Mouse (Mus musculus): ENCODE data around the gene AL731706.2.
"Not testable (repeated sequence)": the region's sequence is repeated elsewhere in the genome, so short reads cannot be mapped to it uniquely, and the experiment has no call there.

The AL731706.2 gene

GRCm38 (mm10) chr2:136885579-136885978, at the start of gene AL731706.2:
TSS of gene AL731706.2 (minus strand) at chr2:136885679.
- no peak for DNase-seq (ENCODE audit: low read depth, low spot score)

GRCm38 (mm10) chr2:136921003-136921408, 35.5 kb upstream of the AL731706.2 start:
- no peak for DNase-seq (ENCODE audit: low read depth, low spot score)

DNA sequence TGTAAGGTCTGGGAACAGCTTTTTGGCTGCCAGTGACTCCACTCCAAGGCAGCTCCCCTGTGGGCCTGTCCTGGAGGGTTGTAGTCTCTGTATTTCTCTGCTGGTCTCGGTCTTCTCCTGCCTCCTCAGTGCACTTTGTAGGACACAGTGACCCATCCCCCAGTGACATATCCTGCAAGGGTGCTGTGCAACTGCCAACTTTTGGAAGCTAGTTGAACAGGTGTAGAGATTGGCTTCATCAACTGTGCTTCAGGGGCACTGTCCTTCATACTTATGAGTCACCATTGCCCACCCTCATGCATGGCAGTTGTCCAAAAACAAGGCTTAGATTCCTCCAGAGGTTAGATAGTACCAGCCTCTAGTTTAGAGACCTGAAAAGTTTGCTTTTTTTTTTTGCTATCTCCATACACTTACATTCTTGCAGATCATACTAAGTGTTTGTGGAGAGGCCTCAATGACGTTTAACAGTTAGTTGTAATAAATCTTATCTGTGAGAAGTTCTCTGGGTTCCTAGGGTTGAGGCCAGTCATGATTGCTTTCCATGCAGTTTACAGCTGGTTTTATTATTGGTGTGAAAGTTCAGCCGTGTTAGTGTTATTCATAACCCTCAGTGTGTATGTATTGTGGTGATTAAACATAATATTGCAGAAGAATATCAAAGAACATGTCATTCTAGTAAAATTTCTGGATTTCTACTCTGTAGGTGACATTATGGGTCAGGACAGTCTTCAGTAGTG, 34.9 kb upstream of the AL731706.2 start:
- no peak for DNase-seq (ENCODE audit: low read depth, low spot score)

- no peak for DNase-seq (ENCODE audit: low read depth, low spot score)
Observed at GRCm38 (mm10) chr2:136919433-136919832, 34.0 kb upstream of the AL731706.2 start.

DNA sequence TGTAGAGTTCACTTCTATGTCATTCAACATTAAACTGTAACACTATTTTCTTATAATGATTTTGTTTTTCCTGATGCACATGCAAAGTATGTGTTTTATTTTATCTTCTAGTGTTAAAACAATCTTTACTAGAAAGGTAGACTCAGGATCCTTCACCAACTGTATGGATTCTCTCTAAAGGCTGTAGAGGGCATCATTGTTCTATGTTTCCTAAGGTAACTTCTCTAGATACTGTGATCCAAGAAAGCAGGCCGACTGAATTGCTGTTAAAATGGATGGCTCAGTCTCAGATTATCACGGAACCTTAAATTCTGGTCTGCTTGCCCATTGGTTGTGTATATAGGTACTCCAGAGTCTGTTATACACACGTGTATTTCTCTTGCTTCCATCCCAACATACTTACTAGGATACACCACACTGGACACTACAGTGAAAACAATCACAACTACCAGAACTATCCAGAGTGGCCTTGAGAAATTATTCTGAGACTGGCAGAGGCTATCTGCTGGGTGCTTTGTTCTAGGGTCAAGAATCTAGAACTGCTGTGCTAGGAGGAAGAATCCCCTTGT, 28.9 kb upstream of the AL731706.2 start:
- DNase-seq (ENCODE audit: low read depth, low spot score): no peak

DNA sequence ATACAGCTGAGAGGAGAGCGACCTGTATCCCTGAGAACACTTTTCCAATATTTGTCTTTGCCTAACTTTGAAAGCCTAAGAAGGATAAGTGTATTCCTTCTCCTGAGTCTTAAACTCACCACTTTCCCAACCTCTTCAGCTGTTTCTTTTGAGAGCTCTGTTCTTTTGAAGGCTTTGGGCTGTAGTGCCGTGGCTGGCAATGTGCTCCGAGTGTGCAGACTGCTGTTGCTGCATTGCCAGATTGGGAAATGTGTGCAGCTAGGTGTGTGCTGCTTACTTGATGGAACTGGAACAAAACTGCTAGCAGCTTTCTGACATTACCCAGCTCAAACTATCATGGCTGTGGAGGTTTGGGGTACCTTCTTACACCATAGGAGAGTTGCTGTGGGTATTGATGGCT, 27.5 kb upstream of the AL731706.2 start:
- DNase-seq (ENCODE audit: low read depth, low spot score): no peak

- DNase-seq (ENCODE audit: low read depth, low spot score): no peak
Observed at GRCm38 (mm10) chr2:136911958-136912411, 26.5 kb upstream of the AL731706.2 start.

- no peak for DNase-seq (ENCODE audit: low read depth, low spot score)
Observed at GRCm38 (mm10) chr2:136909298-136909697, 23.8 kb upstream of the AL731706.2 start.

- DNase-seq (ENCODE audit: low read depth, low spot score): no peak
Observed at GRCm38 (mm10) chr2:136908596-136908995, 23.1 kb upstream of the AL731706.2 start.

DNA sequence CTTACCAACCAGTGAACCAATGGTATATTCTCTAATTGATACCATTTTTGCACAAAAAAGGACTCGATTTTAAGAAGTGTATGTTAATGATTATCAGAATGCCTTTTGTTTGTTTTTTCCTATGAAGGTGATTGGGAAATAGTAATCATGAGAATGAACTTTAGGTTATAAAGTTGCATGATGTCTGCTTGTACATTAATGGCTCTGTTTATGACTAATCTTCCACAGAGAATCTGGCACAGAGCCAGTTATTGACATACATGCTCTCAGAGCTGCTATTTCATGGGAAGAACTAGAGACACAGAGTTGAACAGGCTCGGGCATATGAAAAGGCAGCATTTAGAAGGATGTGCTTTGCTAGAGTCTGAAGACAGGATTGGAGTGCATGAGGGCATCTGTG, 10.7 kb upstream of the AL731706.2 start:
- DNase-seq (ENCODE audit: low read depth, low spot score): no peak

GRCm38 (mm10) chr2:136894494-136894893, 9.0 kb upstream of the AL731706.2 start:
- no peak for DNase-seq (ENCODE audit: low read depth, low spot score)

DNA sequence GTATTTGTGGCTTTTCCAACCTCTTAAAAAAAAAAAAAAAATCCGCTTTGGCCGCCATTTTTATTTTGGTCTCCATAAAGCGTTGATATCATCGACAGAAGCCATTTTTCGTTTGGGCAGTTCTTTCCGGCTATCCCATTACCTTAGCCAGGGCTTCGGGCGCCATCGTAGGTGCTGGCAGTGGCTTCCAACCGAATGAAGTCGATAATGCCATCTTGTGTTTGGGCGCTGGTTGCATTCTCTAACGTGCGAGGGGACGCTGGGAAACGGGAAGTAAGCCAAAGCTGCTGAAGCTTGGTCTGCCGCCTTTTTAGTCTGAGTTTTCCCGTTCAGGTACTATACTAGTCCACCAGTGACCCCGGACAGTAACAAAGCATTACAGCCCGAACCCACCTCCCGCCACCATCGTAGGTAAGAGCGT, 6.5 kb upstream of the AL731706.2 start:
- DNase-seq (ENCODE audit: low read depth, low spot score): peak; percentile 98

DNA sequence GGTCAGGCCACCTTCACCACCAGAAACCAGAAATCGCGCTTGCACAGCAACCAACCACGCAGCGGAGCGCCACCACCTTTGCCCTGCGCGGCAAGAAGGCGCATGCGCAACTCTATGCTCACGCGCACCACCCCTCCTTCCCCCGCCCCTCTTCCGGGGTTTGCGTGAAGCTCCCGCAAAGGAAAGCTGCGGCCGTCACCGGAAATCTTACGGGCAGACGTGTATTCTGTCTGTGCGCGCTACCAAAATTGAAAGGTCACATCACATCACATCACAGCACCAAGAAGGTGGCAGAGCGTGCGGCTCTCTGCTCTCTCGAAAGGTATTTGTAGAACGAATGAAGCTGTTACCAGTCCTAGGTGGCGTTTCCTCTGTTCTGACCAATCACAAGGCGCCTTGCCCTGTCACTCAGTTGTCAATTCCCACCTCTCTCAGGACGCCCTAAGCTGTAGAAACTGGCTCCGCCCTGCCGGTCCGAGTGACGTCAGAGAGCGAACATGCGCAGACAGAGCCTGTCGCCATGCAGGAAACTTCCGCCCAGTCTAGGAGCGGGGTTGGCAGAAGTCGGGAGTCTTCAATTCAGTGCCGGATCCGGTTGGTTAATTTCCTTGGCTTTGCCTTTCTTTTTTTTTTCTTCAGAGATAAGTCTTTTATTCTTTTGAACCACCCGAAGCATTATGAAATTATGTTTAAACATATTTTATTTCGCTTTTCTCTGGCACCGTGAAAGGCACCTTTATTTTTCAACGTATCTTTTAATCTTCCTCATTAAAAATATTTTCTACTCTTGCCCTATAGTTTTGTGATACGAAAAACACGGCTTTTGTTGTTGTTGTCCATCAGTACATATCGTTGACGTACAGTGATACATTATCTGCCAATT, 5.8 kb upstream of the AL731706.2 start, which contains the start of the genes Slx4ip, AL731706.1 and Mkks:
TSS of gene Slx4ip (plus strand) at position 151 of the 883 bp plus-strand sequence.
TSS of gene AL731706.1 (minus strand) at position 322 of the 883 bp plus-strand sequence.
TSS of gene Mkks (minus strand) at position 322 of the 883 bp plus-strand sequence.
- peak; percentile 100 for DNase-seq (ENCODE audit: low read depth, low spot score)

GRCm38 (mm10) chr2:136890716-136891067, 5.2 kb upstream of the AL731706.2 start:
- DNase-seq (ENCODE audit: low read depth, low spot score): not testable (repeated sequence)

GRCm38 (mm10) chr2:136886846-136887245, 1.4 kb upstream of the AL731706.2 start:
- DNase-seq (ENCODE audit: low read depth, low spot score): peak; percentile 35

DNA sequence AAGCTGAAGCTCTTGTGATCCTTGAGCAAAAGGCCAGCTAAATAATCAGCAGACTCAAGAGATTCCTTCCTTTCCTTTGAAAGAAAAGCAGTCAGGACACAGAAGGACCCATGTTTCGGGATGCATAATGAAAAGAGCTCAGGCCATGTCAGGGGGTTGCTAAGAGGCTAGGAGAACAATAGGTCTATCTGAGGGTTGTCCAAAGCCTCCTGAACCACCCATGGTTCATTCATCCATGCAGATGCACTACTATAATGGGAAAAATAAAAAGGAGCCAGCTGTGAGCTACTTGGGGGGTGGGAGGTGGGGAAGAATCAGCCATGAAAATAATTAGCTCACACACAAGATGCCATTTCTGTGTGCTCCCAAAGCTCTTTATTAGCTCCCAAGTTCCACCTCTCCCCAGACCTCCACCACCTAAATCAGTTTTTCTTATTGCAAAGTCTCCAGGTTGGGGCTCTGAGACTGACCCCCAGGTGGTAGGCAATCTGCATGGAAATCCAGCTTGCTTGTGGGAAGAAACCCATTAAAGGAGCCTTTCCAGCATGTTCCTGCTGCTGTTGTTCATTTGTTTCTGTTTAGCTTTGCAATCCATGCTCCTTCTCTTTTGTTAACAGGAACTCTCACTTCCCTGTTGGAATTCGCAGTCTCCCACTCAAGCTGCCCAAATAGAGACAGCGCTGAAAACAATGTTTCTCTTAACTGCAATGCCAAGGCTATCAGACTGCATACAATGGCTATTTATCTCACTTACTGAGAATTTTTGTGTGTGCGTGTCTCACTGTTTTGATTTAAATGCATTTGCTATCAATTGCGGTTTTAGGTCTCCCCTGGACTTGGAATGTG, 30.7 kb downstream of the AL731706.2 start:
- DNase-seq (ENCODE audit: low read depth, low spot score): no peak

- no peak for DNase-seq (ENCODE audit: low read depth, low spot score)
Observed at GRCm38 (mm10) chr2:136850366-136850765, 35.1 kb downstream of the AL731706.2 start.

GRCm38 (mm10) chr2:136837994-136838393, 47.5 kb downstream of the AL731706.2 start:
- DNase-seq (ENCODE audit: low read depth, low spot score): no peak

- DNase-seq (ENCODE audit: low read depth, low spot score): no peak
Observed at GRCm38 (mm10) chr2:136835882-136836281, 49.6 kb downstream of the AL731706.2 start.

All from CD4-positive, CD25-positive, alpha-beta regulatory T cell, adult 2 months (primary cell).